Comparison of ENCODE assay signal across 10 mouse cellular contexts in the genomic region with DNA sequence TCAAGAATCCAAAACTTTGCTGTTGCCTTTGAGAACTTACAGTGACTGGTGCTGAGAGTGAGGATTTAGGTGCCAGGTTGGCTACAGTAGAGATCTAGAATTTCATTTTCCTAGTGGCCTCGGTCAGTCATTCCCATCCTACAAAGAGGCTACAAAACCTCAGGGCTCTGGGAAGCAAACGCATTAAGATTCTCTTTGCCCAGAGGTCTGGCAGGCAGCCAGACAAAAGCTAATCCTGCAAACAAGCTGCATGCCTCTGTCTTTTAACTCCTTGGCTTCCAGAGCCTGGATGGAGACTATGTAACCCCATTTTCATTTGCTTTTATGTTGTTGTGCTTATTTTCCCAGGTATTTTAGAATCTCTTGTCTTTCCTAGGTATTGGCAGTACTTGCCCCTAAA. TPM values are rescaled to one million over a fixed set of nuclear protein-coding genes. Genes with fewer than 3 reads are reported as not detected.
DNase-seq lines count a peak whose midpoint lies in the region; ATAC-seq and TF ChIP-seq lines count a peak whose summit lies in the region.
"Had no signal": no experiment of that assay in that cellular context is flagged by ENCODE, and none has a peak within 500 bp of the region (broad histone marks: within the 10 kb centered on the region; RNA-seq: fewer than 3 reads in every experiment).

No protein-coding gene starts in this region.

- no peak overlapping the region for H3K4me2 ChIP-seq in hindbrain, postnatal 0 days (ENCODE audit: low read depth, low read length)
- H3K4me2 ChIP-seq: limb, embryonic 15.5 days had no signal

- no peak overlapping the region for H3K4me3 ChIP-seq in hindbrain, postnatal 0 days (ENCODE audit: low read length)
- H3K4me3 ChIP-seq: limb, embryonic 15.5 days had no signal

- no peaks in the 10 kb centered on the region for H3K9me3 ChIP-seq in hindbrain, postnatal 0 days (ENCODE audit: low read length)
- H3K9me3 ChIP-seq: limb, embryonic 15.5 days had no signal

- no peak overlapping the region for H3K9ac ChIP-seq in hindbrain, postnatal 0 days (replicated peaks; ENCODE audit: low read length)
- H3K9ac ChIP-seq: limb, embryonic 15.5 days had no signal

- no peaks in the 10 kb centered on the region; the same call in 1 of the 2 replicates for H3K36me3 ChIP-seq in hindbrain, postnatal 0 days (ENCODE audit: insufficient read depth, low read length)

- no peaks in the 10 kb centered on the region for H3K4me1 ChIP-seq in hindbrain, postnatal 0 days (ENCODE audit: insufficient read depth, low read length)
- H3K4me1 ChIP-seq: limb, embryonic 15.5 days had no signal

- no peak for TF ChIP-seq CTCF in hindbrain, postnatal 0 days (IDR thresholded peaks at IDR 0.05; ENCODE audit: low read depth)

- DNase-seq in cerebellum, postnatal 10 days: peak; percentile 54 to 64
- DNase-seq in cerebellum, adult 11-12 months: no peak
- DNase-seq in kidney, postnatal 14 days: peak; percentile 24
- DNase-seq in kidney, adult 18-20 months: no peak
- peak; percentile 53 for DNase-seq in MN1 (ENCODE audit: low spot score)
- DNase-seq in hindbrain, postnatal 0 days (ENCODE audit: low spot score): peak; percentile 81
- no peak for DNase-seq in spleen, postnatal 14 days (ENCODE audit: low spot score in 2 of 2)

- ATAC-seq in hindbrain, postnatal 0 days: no peak
- no peak for ATAC-seq in activated CD4-positive, CD25-positive, alpha-beta regulatory T cell, adult 4 months

- no peaks in the 10 kb centered on the region for H3K27me3 ChIP-seq in hindbrain, postnatal 0 days (ENCODE audit: insufficient read depth, low read length)
- H3K27me3 ChIP-seq: CH12.LX; limb, embryonic 15.5 days had no signal

- WGBS in hindbrain, postnatal 0 days: 34% methylated on average over 2 of the region's 2 CpGs

- no peak overlapping the region for H3K27ac ChIP-seq in hindbrain, postnatal 0 days
- H3K27ac ChIP-seq: limb, embryonic 15.5 days had no signal

RNA-seq across cellular contexts. Expression of a gene that starts 25.6 kb away (rescaled TPM):
- total RNA-seq in hindbrain, postnatal 0 days (2014; rRNA removed): 33.9 and 38.9 TPM in 2 replicates
- 23.8 and 25.2 TPM in 2 replicates for polyA plus RNA-seq in hindbrain, postnatal 0 days (2015; fragmentation: Nextera tagmentation; extraction: Ambion mirVana)
- polyA plus RNA-seq in activated CD4-positive, CD25-positive, alpha-beta regulatory T cell, adult 4 months (2017; shearing (Covaris generic)): 1 to 10 TPM; 4.8 to 5.5 TPM

RNA-seq across cellular contexts. Expression of a gene that starts 45.0 kb away (rescaled TPM):
- total RNA-seq in hindbrain, postnatal 0 days (2014; rRNA removed): 21.9 and 29.2 TPM in 2 replicates
- 23.8 and 24.5 TPM in 2 replicates for polyA plus RNA-seq in hindbrain, postnatal 0 days (2015; fragmentation: Nextera tagmentation; extraction: Ambion mirVana)
- polyA plus RNA-seq in activated CD4-positive, CD25-positive, alpha-beta regulatory T cell, adult 4 months (2017; shearing (Covaris generic)): not detected

Comparison
In these comparisons a context has a peak if more than half of its experiments do, and no peak if none do; other contexts are left out.
1. DNase-seq: peak in cerebellum, postnatal 10 days (2 of 2), kidney, postnatal 14 days (single experiment), MN1 (single experiment) and hindbrain, postnatal 0 days (single experiment); none in cerebellum, adult 11-12 months (single experiment), kidney, adult 18-20 months (single experiment) and spleen, postnatal 14 days (0 of 2).
2. RNA of a gene that starts 45.0 kb away (polyA plus RNA-seq): 23.8 to 24.5 TPM in hindbrain, postnatal 0 days; not detected in activated CD4-positive, CD25-positive, alpha-beta regulatory T cell, adult 4 months; every median in the first group is over 10 times any median in the second.